Mouse (Mus musculus) brain, adult 2 months (tissue): ENCODE data around the gene Pip4k2c.

Experiments
- DNase-seq: peaks from one replicate; pipeline ENCODE4 v3.0.0; 2011; ENCODE audit warnings: low read depth, low spot score

Gene Pip4k2c

DNA sequence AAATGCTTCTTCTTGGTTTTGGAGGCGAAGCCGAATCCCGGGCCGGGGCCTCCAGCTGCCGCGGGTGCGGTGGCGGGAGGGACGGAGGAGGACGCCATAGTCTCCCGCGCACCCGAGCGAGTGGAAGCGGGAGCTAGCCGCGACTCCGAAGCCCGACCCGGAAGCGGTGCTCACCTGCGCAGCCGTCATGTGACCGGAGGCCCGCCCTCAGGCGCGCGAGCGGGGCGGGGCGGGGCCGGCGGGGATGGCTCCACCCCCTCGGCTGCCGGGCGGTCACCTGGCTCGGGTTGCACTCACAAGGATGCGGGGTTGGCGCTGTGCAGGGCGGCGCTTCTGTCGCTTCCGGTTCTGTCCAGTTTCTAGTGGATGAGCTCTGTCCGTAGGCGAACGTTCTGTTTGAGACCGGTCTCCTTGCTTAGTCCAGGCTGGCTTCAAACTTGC is at the start of gene Pip4k2c:
Pip4k2c (minus strand) TSS at position 172 of the 441 bp plus-strand sequence.
- DNase-seq: peak; percentile 95

DNA sequence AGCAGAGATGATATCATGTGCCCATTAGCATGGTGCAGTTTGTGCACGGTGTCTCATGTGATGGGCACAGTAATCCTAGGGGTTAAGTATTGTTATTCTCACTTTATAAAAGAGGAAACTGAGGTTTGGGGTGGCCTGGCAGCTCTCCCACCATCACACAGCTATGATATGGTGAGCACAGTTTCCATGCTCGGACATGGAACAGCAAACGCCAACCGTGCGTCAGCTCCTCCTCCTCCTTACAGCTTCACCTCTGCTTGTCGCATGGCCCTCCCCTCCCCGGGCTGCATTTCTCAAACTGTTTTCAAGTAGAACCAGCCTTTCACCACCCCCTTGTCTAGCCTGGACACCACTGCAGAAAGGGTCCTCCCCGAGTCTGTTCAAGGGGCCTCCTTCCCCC is 47.1 kb upstream of the Pip4k2c start:
- DNase-seq: peak; percentile 46

GRCm38 (mm10) chr10:127257790-127258189 is 46.4 kb upstream of the Pip4k2c start:
- no peak for DNase-seq

DNA sequence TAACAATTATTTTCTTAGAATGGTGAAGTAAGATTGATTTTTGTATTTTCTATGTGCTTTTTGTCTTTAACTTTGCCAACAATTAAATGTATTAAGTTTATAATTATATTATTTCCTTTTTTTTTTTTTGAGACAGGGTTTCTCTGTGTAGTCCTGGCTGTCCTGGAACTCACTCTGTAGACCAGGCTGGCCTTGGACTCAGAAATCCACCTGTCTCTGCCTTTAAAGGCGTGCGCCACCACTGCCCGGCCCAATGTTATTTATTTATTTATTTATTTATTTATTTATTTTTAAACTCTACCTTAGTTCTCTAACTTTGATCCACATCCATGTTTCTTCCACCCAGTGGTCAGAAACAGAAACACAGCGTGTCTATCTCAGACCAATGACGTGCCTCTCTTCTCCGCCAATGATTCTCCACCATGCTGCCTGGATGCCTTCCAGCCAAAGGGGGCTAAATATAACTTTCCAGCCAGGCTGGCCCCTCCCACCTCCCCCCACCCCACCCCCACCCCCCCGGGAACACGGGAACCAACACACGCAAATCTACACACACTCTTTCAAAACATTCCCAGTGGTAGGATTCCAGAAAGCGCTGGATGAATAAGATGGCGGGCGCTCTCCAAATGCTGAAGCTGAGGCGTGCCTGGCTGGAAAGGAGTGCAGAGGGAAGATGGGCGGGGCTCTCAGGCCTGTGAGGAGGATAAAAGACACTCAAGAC is 44.4 kb upstream of the Pip4k2c start:
- peak; percentile 69 for DNase-seq

DNA sequence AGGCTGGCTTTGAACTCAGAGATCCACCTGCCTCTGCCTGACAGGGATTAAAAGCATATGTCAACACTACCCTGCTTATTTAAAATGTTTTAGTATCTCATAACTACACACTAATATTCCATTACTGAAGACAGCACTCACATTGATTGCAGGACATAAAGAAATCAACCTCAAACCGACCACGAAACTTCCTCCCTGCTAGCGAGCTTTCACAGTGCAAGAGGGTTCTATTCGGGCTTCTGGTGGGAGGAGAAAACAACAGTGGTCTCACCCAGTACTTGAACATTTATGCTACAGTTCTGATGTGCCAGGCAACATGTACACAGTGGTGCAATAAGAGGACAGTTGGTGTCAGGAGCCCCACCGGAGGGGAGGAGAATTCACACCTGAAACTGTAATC is 39.4 kb upstream of the Pip4k2c start:
- DNase-seq: no peak

DNA sequence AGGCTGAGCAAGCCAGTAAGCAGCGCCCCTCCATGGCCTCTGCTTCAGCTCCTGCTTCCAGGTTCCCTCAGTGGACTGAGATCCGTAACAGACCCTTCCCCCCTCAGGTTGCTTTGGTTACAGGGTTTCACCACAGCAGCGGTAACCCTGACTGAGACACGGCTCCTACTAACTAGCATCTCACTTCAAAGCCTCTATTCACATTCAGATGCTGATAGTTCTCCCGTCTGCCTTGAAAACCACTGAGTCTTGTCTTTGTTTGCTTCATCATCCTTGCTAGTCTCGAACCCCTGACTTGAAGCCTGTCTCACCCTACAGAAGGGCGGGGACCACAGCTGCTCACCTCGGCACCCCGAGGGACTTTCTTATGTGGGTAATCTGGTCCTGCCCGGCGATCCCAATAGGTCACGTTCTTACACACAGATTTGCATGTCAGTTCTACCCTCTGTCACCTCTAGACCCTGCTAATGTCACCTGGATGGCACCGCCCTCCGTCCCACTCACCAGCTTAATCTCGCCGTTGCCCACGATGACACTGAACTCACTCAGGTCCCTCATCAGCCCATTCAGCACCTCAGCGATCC is 26.9 kb upstream of the Pip4k2c start:
- no peak for DNase-seq

DNA sequence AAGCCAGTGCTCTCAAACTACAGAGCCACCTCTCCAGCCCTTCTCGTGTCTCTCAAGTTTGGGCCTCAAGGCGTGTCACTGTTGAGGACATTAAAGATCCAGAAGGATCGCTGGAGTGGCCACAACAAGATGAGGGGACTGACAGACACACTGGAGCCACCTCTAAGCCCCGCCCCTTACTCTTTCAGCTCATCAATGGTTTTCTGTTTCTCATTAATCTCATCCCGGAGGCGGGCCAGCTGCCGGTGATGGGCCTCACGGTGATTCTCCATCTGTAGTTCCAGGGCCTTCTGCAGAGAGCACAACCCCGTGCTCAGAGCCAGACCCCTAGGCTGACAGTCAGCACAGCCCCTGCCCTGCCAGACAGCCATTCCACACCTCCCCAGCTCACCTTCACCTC is 25.2 kb upstream of the Pip4k2c start:
- no peak for DNase-seq

DNA sequence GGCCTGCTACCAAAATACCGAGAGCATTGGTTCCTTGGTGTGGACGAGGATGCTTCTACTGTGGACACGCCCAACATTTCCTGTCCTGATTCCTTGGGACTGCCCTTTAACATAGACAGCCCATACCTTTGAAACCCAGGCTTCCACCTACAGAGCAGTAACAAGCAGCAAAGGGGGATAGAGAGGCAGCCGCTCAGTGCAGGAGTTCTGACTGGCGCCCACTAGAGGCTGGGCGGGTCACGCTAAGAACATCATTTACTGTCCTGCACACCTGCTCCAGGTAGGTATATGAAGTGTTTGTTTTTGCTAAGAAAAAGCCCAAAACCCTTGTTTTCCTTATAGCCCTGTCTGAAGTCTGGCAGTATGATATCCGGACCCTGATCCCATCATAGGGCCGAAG is 21.8 kb upstream of the Pip4k2c start:
- peak; percentile 57 for DNase-seq

- DNase-seq: peak; percentile 64
Observed at GRCm38 (mm10) chr10:127231741-127232140, 20.4 kb upstream of the Pip4k2c start.

DNA sequence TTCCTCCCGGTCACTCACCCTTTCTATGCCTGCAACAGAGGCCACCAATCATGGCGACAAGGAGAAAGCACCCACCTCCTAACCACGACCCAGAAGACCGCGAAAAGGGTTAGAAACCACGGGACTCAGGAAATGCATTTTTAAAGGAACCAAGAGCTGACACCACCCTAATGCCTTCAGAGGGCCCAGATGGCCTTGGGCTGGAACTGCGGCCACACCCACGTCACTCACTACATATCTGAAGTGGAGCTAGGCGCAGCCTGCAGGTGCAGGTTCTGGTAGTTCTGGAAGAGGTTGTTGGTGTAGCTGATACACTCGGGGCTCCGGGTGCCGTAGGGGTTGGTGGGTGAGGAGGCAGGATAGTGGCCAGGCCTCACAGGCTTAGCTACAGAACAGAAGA is 19.3 kb upstream of the Pip4k2c start:
- no peak for DNase-seq

- DNase-seq: peak; percentile 81
Observed at GRCm38 (mm10) chr10:127228897-127229296, 17.5 kb upstream of the Pip4k2c start.

DNA sequence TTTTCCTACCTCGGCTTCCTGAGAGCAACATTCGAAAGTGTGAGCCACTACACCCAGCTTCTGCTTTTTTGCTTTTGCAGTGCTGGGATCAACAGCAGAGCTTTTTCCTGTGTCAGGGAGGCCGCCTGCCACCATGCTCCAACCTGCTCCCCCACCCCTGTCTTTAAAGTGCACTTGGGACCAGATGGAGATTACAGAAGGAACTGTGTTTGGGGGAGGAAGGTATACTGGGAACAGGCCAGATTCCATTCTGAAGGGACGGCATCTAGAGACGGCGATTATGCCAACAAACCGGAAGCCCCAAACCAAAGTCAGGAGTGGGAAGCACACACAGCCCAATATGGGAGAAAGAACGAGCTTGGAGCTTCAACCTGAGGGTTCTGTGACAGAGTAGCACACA is 15.8 kb upstream of the Pip4k2c start:
- peak; percentile 65 for DNase-seq

DNA sequence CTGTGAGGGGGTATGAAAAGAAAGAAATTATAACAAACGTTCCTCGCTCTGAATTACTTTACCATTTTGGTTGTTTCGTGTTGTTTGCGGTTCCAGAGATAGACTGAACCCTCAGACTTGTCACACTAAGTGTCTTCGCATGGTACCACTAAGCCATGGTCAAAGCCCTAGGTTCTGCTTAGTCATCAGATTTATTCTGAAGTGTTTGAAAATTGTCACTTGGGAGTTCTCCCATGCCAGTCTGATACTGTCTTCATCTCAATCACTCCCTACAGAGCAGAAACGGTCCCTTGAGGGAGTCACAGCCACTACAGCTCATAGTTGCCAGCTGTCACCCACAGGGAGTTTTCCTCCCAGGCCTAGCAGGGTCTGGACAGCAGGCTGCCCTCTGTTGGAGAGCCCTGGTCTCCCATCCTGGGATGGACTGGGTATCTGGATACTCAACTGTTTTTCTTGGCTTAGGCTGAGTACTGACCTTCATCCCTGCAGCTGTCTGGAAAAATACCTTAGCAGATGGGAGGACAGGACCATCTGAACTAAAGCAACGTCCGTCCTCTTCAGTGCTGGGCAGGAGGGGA is 15.0 kb upstream of the Pip4k2c start:
- DNase-seq: peak; percentile 53

- DNase-seq: peak; percentile 72
Observed at GRCm38 (mm10) chr10:127225732-127226131, 14.3 kb upstream of the Pip4k2c start.

GRCm38 (mm10) chr10:127225213-127225612 is 13.8 kb upstream of the Pip4k2c start:
- no peak for DNase-seq

DNA sequence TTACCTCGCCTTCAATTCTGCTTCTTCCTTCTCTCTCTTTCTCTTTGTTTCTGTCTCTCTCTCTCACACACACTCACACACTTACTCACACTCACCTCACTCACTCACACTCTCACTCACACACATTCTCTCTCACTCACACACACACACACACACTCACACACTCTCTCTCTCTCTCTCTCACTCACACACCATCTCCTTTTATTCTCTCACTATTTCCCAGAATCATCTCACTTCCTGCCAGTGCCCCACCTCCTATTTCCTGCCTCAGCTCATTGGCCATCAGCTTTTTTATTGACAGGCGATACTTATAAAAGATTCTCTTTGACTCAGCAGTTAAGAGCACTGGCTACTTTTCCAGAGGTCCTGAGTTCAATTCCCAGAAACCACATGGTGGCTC is 7.0 kb upstream of the Pip4k2c start:
- no peak for DNase-seq

- DNase-seq: no peak
Observed at GRCm38 (mm10) chr10:127217177-127217576, 5.8 kb upstream of the Pip4k2c start.

- DNase-seq: peak; percentile 89
Observed at GRCm38 (mm10) chr10:127216456-127216855, 5.1 kb upstream of the Pip4k2c start.

- DNase-seq: no peak
Observed at GRCm38 (mm10) chr10:127214422-127214803, 3.0 kb upstream of the Pip4k2c start.

DNA sequence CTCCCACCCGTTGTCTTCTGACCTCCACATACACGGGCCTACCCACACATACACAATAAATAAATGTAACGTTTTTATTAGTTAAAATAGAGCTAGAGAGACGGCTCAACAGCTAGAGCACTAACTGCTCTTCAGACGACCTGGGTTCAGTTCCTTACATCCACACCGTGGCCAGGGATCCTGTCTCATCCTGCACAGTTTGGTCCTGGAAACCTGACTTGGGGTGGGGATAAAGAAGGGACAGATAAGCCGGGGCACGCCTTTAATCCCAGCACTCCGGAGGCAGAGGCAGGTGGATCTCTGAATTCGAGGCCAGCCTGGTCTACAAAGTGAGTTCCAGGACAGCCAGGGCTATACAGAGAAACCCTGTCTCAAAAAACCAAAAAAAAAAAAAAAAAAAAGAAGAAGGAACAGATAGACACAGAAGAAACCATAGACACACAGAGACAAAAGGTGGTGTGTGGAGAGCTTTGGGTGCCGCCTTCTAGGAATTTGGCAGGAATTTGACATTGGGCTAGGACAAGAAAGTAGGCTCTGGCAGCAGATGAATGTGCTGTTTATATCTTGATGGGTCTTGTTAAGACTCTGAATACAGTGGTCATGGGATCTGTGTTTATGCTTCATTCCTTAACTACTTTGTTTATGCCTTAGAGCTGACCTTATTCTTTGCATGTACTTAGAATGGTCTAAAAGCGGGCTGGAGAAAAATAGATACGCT is 2.5 kb upstream of the Pip4k2c start:
- no peak for DNase-seq

GRCm38 (mm10) chr10:127213272-127213671 is 1.9 kb upstream of the Pip4k2c start:
- DNase-seq: peak; percentile 60

DNA sequence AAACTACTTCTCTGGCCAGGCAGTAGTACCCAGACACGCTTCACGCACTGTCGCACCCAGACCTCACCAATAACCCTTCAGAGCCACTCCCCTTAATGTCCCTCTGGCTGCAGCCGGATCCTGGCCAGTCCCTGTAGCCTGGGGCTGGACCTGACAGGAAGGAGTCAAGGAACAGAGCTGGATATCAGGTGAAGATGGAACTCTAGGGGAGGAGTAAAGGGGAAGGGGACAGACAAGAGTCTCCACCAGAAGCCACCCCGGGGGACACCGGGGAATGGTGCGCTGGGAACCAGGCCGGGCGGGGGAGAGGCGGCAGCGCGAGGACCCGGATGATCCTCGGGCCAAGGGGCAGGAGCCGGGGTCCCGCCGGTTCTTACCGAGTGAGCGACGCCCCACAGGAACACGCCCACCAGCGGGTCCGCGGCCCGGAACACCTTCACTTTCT is 402 bp downstream of the Pip4k2c start:
- no peak for DNase-seq
